Mouse (Mus musculus) macrophage (primary cell): ENCODE measurements around the gene Eef1b2. TPM values are rescaled to one million over a fixed set of nuclear protein-coding genes. Genes with fewer than 3 reads are reported as not detected.
"Not testable (repeated sequence)": the region's sequence is repeated elsewhere in the genome, so short reads cannot be mapped to it uniquely, and the experiment has no call there.

Experiments used
- H3K27ac ChIP-seq: fragments of 350-480 bp; formaldehyde crosslinking; 2 replicates; pipeline ENCODE4 v1.9.0; 2021
- H3K36me3 ChIP-seq: fragments of 350-480 bp; formaldehyde crosslinking; 2 replicates; pipeline ENCODE4 v1.9.0; 2021; ENCODE audit errors: inconsistent target
- H3K4me3 ChIP-seq: fragments of 350-480 bp; formaldehyde crosslinking; 2 replicates; pipeline ENCODE4 v1.9.0; 2021; ENCODE audit errors: inconsistent target
- H3K79me2 ChIP-seq: fragments of 350-480 bp; formaldehyde crosslinking; 2 replicates; pipeline ENCODE4 v1.9.0; 2021; ENCODE audit errors: inconsistent target
- WGBS: methylation state at CpG from one replicate; pipeline ENCODE4 v1.1.7; 2026; ENCODE audit warnings: inconsistent platforms; ENCODE audit not compliant: missing documents; 5-methylcytosine and 5-hydroxymethylcytosine counted together
- polyA plus RNA-seq: library from polyadenylated mRNA; stranded (reverse); fragments of 250-400 nt; gene quantifications from 3 replicates; pipeline ENCODE4 v1.2.4, GENCODE M21; 2018; ENCODE audit warnings: inconsistent platforms

Eef1b2 gene
- polyA plus RNA-seq, 1 experiment from 2014 or later: 300 TPM

- not testable (repeated sequence) for H3K4me3 ChIP-seq, H3K27ac ChIP-seq, H3K36me3 ChIP-seq
- WGBS: 83% methylated on average over 4 of the region's 4 CpGs
- peaks cover 27% of the 10 kb centered on the region for H3K79me2 ChIP-seq
These were observed 4.0 kb downstream of the Eef1b2 start for GRCm38 (mm10) chr1:63180575-63180974.

DNA sequence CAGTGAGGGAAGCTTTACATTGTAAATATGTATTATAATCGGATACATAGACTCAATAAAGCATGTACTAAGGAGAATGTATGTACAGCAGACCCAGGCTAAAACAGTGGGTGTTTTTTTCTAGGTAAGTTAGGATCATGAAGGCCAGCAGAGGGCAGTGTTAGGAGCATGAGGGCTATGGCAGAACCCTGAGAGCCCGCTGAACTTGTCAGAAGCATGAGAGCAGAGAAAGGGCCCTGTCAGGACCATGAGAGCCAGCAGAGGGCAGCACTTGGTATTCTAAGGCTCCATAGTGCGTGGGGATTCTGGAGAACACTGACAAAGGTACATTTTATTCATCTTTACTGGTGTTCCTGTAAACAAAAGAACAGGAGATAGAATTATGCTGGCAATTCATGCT lies 4.4 kb downstream of the Eef1b2 start:
- Histone ChIP-seq H3K4me3 (no peak overlapping the region), H3K27ac (no peak overlapping the region), H3K79me2 (peaks cover 22% of the 10 kb centered on the region), H3K36me3 (peaks cover 7% of the 10 kb centered on the region; the same call in 1 of the 2 replicates)
- 5% methylated on average over 3 of the region's 3 CpGs for WGBS

GRCm38 (mm10) chr1:63181480-63181879 lies 4.9 kb downstream of the Eef1b2 start:
- 100% methylated on average over 1 of the region's 1 CpGs for WGBS
- H3K36me3 ChIP-seq: peaks cover 7% of the 10 kb centered on the region; the same call in 1 of the 2 replicates

DNA sequence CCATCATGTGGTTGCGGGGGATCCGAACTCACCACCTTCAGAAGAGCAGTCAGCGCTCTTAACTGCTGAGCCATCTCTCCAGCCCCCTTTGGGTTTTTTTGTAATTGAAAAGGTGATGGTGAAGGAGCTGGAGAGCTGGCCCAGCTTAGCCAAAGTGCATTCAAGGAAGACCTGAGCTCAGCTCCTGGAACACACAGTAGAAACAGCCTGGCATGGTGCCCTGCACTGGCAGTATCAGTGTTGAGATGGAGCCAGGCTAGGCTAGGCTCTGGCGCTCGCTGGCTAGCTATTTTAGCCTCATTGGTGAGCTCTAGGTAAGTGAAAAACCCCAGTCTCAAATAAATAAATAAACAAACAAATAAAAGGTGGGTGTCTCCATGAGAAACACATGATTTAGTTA lies 5.6 kb downstream of the Eef1b2 start:
- no peak overlapping the region for H3K27ac ChIP-seq
- peaks cover 7% of the 10 kb centered on the region; the same call in 1 of the 2 replicates for H3K36me3 ChIP-seq
- no peak overlapping the region for H3K4me3 ChIP-seq
- peaks cover 17% of the 10 kb centered on the region for H3K79me2 ChIP-seq
- 92% methylated on average over 3 of the region's 5 CpGs for WGBS

More at GRCm38 (mm10) chr1:63181480-63181879, 4.9 kb downstream of the Eef1b2 start:
- Histone ChIP-seq H3K27ac (no peak overlapping the region), H3K79me2 (peaks cover 19% of the 10 kb centered on the region), H3K4me3 (no peak overlapping the region)

GRCm38 (mm10) chr1:63182636-63183270 lies 6.1 kb downstream of the Eef1b2 start:
- peaks cover 7% of the 10 kb centered on the region; the same call in 1 of the 2 replicates for H3K36me3 ChIP-seq
- H3K4me3 ChIP-seq: no peak overlapping the region
- H3K79me2 ChIP-seq: peaks cover 11% of the 10 kb centered on the region
- no peak overlapping the region for H3K27ac ChIP-seq
- WGBS: 85% methylated on average over 9 of the region's 10 CpGs

- 98% methylated on average over 5 of the region's 6 CpGs for WGBS
- not testable (repeated sequence) for H3K27ac ChIP-seq, H3K79me2 ChIP-seq, H3K4me3 ChIP-seq, H3K36me3 ChIP-seq
These were observed 8.8 kb downstream of the Eef1b2 start for GRCm38 (mm10) chr1:63185430-63185829.

GRCm38 (mm10) chr1:63188536-63188935 lies 11.9 kb downstream of the Eef1b2 start:
- Histone ChIP-seq H3K36me3 (no peaks in the 10 kb centered on the region), H3K27ac (no peak overlapping the region), H3K79me2 (no peaks in the 10 kb centered on the region), H3K4me3 (no peak overlapping the region)
- WGBS: 87% methylated on average over 3 of the region's 3 CpGs

GRCm38 (mm10) chr1:63190851-63191250 lies 14.2 kb downstream of the Eef1b2 start:
- WGBS: 86% methylated on average over 8 of the region's 8 CpGs
- no peak overlapping the region for H3K27ac ChIP-seq
- no peaks in the 10 kb centered on the region for H3K79me2 ChIP-seq
- no peak overlapping the region for H3K4me3 ChIP-seq
- H3K36me3 ChIP-seq: no peaks in the 10 kb centered on the region

GRCm38 (mm10) chr1:63192306-63193065 lies 15.9 kb downstream of the Eef1b2 start:
- no peak overlapping the region for H3K27ac ChIP-seq
- no peaks in the 10 kb centered on the region for H3K36me3 ChIP-seq
- WGBS: 88% methylated on average over 11 of the region's 11 CpGs
- H3K79me2 ChIP-seq: no peaks in the 10 kb centered on the region
- no peak overlapping the region for H3K4me3 ChIP-seq

DNA sequence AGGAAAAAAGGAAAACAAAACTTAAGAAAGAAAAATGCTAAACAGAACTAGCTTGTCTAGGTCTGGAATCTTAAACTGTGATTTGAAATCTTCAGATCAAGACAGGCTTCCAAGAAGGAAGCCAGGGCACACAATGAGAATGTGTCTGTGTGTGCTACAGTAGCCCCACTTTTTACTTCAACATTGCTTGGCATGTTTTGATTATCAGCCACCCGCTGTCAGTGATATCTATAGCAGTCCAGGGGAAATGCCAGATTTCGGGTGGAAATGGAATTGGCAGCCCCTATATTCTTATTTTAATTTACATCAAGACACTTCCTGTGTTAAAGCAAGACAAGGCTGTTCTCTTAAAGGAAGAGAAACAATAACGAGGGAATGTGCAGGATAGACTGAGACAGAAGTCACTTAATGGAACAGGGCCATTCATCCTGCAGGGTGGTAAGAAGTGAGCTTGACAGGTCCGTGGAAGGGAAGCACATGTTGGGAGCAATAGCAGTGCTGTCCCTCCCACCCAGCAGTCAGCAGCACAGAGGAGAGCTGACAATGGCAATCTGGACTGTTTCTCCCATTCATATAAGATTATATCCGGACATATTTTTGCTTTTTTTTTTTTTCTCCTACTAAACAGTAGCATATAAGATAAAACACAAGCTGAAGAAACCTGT lies 19.4 kb downstream of the Eef1b2 start:
- Histone ChIP-seq H3K36me3 (no peaks in the 10 kb centered on the region), H3K79me2 (no peaks in the 10 kb centered on the region), H3K4me3 (no peak overlapping the region), H3K27ac (no peak overlapping the region)
- 45% methylated on average over 4 of the region's 5 CpGs for WGBS

DNA sequence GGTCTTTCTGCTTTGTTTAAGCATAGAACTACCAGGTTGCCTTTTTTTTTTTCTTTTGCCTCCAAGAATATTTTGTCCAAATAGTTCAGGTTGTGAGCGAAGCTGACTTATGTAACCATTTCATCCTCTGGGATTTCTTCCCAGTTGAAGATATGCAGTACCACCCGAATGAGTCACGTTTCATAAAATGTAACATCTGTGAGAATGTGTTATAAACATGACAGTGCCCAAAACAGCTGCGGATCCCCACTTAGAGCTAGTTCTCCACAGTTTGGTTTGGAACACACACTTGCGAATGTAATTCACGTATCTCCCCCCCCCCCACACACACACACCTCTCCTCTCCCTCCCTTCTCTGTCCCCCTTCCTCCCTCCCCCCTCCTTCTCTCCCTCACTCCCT lies 22.8 kb downstream of the Eef1b2 start:
- WGBS: 92% methylated on average over 4 of the region's 6 CpGs

DNA sequence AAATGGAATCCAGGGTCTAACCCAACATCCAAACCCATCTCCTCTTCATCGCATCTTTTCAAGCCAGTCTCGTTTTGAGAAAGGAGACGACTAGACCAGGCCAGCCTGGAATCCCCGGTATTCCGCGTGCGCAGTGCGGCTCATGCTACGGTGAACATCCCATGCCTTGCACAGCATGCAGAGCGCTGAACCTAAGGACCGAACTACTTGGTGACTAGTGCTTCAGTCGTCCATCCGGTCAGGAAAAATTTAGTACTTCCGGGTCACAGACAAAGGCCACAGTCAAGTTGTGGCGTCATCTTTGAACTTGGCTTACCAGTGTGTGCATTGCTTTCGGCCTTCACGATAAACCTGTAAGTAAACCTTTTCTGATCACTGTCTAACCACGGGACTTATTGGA lies 23.7 kb downstream of the Eef1b2 start:
- no peaks in the 10 kb centered on the region for H3K79me2 ChIP-seq
- H3K27ac ChIP-seq: no peak overlapping the region
- H3K36me3 ChIP-seq: no peaks in the 10 kb centered on the region
- 88% methylated on average over 18 of the region's 18 CpGs for WGBS
- H3K4me3 ChIP-seq: no peak overlapping the region

More for the DNA sequence above, 22.8 kb downstream of the Eef1b2 start:
- no peaks in the 10 kb centered on the region for H3K79me2 ChIP-seq
- no peak overlapping the region for H3K4me3 ChIP-seq
- no peaks in the 10 kb centered on the region for H3K36me3 ChIP-seq
- no peak overlapping the region for H3K27ac ChIP-seq

- WGBS: 89% methylated on average over 1 of the region's 1 CpGs
- Histone ChIP-seq H3K79me2 (no peaks in the 10 kb centered on the region), H3K27ac (no peak overlapping the region), H3K36me3 (no peaks in the 10 kb centered on the region), H3K4me3 (no peak overlapping the region)
These were observed 25.0 kb downstream of the Eef1b2 start for GRCm38 (mm10) chr1:63201672-63202071.

DNA sequence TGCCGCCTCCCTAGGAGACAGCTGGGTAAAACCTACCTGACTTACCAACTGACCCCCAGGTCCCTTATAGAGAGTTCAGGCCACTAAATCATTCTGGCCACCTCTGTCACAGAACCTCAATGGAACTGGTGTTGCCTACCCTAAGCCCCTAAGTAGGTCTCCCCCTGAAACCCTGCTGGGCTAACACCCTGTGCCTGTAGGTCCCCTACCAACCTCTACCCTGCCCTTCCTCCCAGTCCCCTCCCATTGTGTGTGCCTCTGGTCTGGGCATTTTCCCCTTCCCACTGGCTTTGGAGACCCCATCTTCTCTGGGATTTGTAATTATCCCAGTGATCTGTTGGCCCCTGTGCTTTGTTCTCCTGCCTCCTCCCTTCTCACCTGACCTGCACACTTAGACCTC lies 26.8 kb downstream of the Eef1b2 start:
- WGBS: 100% methylated on average over 1 of the region's 1 CpGs
- Histone ChIP-seq H3K27ac (no peak overlapping the region), H3K79me2 (no peaks in the 10 kb centered on the region), H3K4me3 (no peak overlapping the region), H3K36me3 (no peaks in the 10 kb centered on the region)
